In the genomic region with DNA sequence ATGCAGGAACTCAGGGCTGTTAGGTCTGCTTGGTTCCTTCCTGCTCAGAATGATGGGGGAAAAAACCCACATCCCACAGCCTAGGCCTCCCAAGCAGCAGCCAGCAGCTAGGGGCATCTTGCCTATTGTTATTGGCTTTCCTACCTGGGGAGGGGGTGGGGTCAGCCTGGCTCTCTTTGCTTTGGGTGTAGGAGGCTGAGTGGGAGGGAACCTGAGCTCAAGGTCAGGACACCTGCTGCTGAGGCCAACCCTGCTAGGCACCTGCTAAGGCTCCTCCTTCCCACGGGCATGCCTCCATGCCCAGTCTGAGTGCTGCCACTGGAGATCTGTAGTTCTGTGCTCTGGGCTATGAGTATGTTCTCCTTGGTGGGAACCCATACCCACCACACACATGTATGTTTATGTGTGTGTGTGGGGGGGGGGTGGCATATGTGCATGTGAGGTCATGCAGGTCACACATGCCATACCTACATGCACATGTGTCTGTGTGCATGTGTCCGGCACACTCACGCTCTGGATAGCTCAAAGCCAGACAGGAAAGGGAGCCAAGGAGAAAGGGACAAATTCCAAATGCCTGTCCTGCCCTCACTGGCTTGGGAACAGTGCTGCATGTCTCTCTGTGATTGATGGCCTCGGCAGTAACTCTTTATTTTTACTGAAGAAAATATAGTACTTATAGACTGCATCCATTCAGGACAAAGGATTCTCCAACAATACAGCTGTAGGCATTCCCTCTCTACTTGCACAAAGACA, we compare ENCODE assay signal across 10 mouse cellular contexts.
DNase-seq lines count a peak whose midpoint lies in the region; ATAC-seq lines count a peak whose summit lies in the region.
"Had no signal": no experiment of that assay in that cellular context is flagged by ENCODE, and none has a peak within 500 bp of the region (broad histone marks: within the 10 kb centered on the region; RNA-seq: fewer than 3 reads in every experiment).

No protein-coding gene starts in this region.

- H3K9ac ChIP-seq in kidney, embryonic 14.5 days (ENCODE audit: low read depth, low read length): no peak overlapping the region
- 0 out of 2 replicates have a peak overlapping the region, but pooled peaks have one; percentile 23 for H3K9ac ChIP-seq in heart, embryonic 15.5 days
- H3K9ac ChIP-seq: limb, embryonic 13.5 days; midbrain, embryonic 15.5 days had no signal

- no peaks in the 10 kb centered on the region for H3K36me3 ChIP-seq in kidney, embryonic 14.5 days (ENCODE audit: control insufficient read depth, insufficient read depth, low read length)
- no peaks in the 10 kb centered on the region for H3K36me3 ChIP-seq in heart, embryonic 15.5 days
- H3K36me3 ChIP-seq: limb, embryonic 13.5 days; midbrain, embryonic 15.5 days had no signal

- no peaks in the 10 kb centered on the region for H3K9me3 ChIP-seq in kidney, embryonic 14.5 days (ENCODE audit: control insufficient read depth, low read length)
- no peaks in the 10 kb centered on the region for H3K9me3 ChIP-seq in heart, embryonic 15.5 days (replicated peaks)
- H3K9me3 ChIP-seq: limb, embryonic 13.5 days; midbrain, embryonic 15.5 days had no signal

- H3K4me3 ChIP-seq in kidney, embryonic 14.5 days (ENCODE audit: low read length): no peak overlapping the region
- no peak overlapping the region for H3K4me3 ChIP-seq in heart, embryonic 15.5 days
- H3K4me3 ChIP-seq: limb, embryonic 13.5 days; midbrain, embryonic 15.5 days had no signal

- peaks cover 58% of the 10 kb centered on the region for H3K4me1 ChIP-seq in kidney, embryonic 14.5 days (ENCODE audit: control insufficient read depth, insufficient read depth, low read length)
- peaks cover 80% of the 10 kb centered on the region for H3K4me1 ChIP-seq in heart, embryonic 15.5 days (replicated peaks)

- WGBS in kidney, embryonic 14.5 days: 83% methylated on average over 4 of the region's 4 CpGs
- WGBS in heart, embryonic 15.5 days: 40% methylated on average over 4 of the region's 4 CpGs

- no peak for ATAC-seq in kidney, embryonic 14.5 days (ENCODE audit: low FRiP score, low TSS enrichment)
- no peak for ATAC-seq in heart, embryonic 15.5 days (replicated peaks; ENCODE audit: insufficient number of reproducible peaks, insufficient read depth, low FRiP score, low read depth)

- H3K4me2 ChIP-seq in kidney, embryonic 14.5 days (replicated peaks; ENCODE audit: low read depth, low read length): no peak overlapping the region
- no peak overlapping the region for H3K4me2 ChIP-seq in heart, embryonic 15.5 days
- H3K4me2 ChIP-seq: limb, embryonic 13.5 days; midbrain, embryonic 15.5 days had no signal

- H3K27me3 ChIP-seq in kidney, embryonic 14.5 days (ENCODE audit: control insufficient read depth, insufficient read depth, low read length): peaks cover 46% of the 10 kb centered on the region
- 0 out of 2 replicates have a peak, but pooled peaks cover 8% of the 10 kb centered on the region for H3K27me3 ChIP-seq in heart, embryonic 15.5 days

- DNase-seq in kidney, adult 11 months: peak; percentile 65
- DNase-seq in ZHBTc4 (ENCODE audit: low read depth, low spot score): peak; percentile 83
- DNase-seq in kidney, postnatal 25 days: peak; percentile 41 to 82
- DNase-seq in frontal cortex, postnatal 25 days (ENCODE audit: low spot score in 2 of 2): no peak
- DNase-seq in retina, embryonic 14.5 days (ENCODE audit: low spot score): no peak
- no peak for DNase-seq in embryo, embryonic 11 days

- no peak overlapping the region for H3K27ac ChIP-seq in kidney, embryonic 14.5 days (ENCODE audit: low read depth, low read length)
- H3K27ac ChIP-seq in heart, embryonic 15.5 days: peak overlapping the region; percentile 93
- H3K27ac ChIP-seq: limb, embryonic 13.5 days; midbrain, embryonic 15.5 days had no signal

Comparison
In these comparisons a context has a peak if more than half of its experiments do, and no peak if none do; other contexts are left out.
1. DNase-seq: peak in kidney, adult 11 months (single experiment), ZHBTc4 (single experiment) and kidney, postnatal 25 days (2 of 2); none in frontal cortex, postnatal 25 days (0 of 2), retina, embryonic 14.5 days (single experiment) and embryo, embryonic 11 days (single experiment).